Mouse (Mus musculus) CH12.LX (cell line): Measurements from ENCODE around the gene Brsk1. TPM values are rescaled to one million over a fixed set of nuclear protein-coding genes. Genes with fewer than 3 reads are reported as not detected.

ENCODE experiments used
- DNase-seq: peaks from one replicate; pipeline ENCODE4 v3.0.0-alpha.2; 2013; ENCODE audit errors: extremely low read depth
- H3K27ac ChIP-seq: 2 replicates; pipeline ENCODE4 v1.5.1; 2012; ENCODE audit warnings: low read depth, mild to moderate bottlenecking, control low read depth, moderate library complexity; ENCODE audit not compliant: insufficient read depth
- H3K27me3 ChIP-seq: replicated peaks from 2 replicates; pipeline ENCODE3; 2012; ENCODE audit warnings: inconsistent platforms
- H3K36me3 ChIP-seq, 2 experiments: replicated peaks in 1 of 2; 2 replicates each; pipeline versions ENCODE3 to v1.6.1; 2012; ENCODE audit warnings: inconsistent platforms in 1 of 2, low read length in 1 of 2, mild to moderate bottlenecking in 1 of 2, mixed read lengths in 1 of 2, moderate library complexity in 1 of 2; ENCODE audit not compliant: control insufficient read depth in 1 of 2, insufficient read depth in 1 of 2
- H3K4me1 ChIP-seq, 2 experiments: 2 replicates each; pipeline ENCODE4 v1.6.1; 2012; ENCODE audit warnings: inconsistent platforms in 1 of 2, moderate library complexity in 1 of 2; ENCODE audit not compliant: insufficient read depth in 2 of 2, control insufficient read depth in 1 of 2
- H3K4me2 ChIP-seq: 2 replicates; pipeline ENCODE4 v1.6.1; 2012; ENCODE audit warnings: low read depth, mild to moderate bottlenecking, control low read depth; ENCODE audit not compliant: poor library complexity, insufficient read depth, severe bottlenecking
- H3K4me3 ChIP-seq, 3 experiments: fragments of 150-350 bp in 1 of 3; sonication (generic) in 1 of 3; replicated peaks in 1 of 3; 2 replicates each; pipeline versions ENCODE3 to v1.5.1; 2011 to 2012; ENCODE audit warnings: low read depth in 2 of 3, low read length in 2 of 3, mild to moderate bottlenecking in 2 of 3, moderate library complexity in 2 of 3, control low read depth in 1 of 3, improper control_type of control experiment in 1 of 3, inconsistent platforms in 1 of 3, mixed read lengths in 1 of 3; ENCODE audit not compliant: poor library complexity in 1 of 3
- H3K79me2 ChIP-seq: replicated peaks from 2 replicates; pipeline ENCODE4 v1.6.1; 2012; ENCODE audit warnings: mild to moderate bottlenecking, moderate library complexity; ENCODE audit not compliant: control insufficient read depth, poor library complexity, insufficient read depth, severe bottlenecking; ENCODE audit errors: extremely low read depth
- H3K9ac ChIP-seq: 2 replicates; pipeline ENCODE4 v1.6.1; 2012; ENCODE audit warnings: low read depth, mild to moderate bottlenecking, control low read depth, moderate library complexity; ENCODE audit not compliant: insufficient read depth
- H3K9me3 ChIP-seq: replicated peaks from 2 replicates; pipeline ENCODE3; 2012; ENCODE audit warnings: low read length, inconsistent platforms, mixed read lengths
- BHLHE40 ChIP-seq: IDR thresholded peaks from 2 replicates; pipeline ENCODE4 v1.6.1; 2011; ENCODE audit warnings: mild to moderate bottlenecking, low read depth, low read length, improper control_type of control experiment
- CHD2 ChIP-seq: IDR thresholded peaks from 2 replicates; pipeline ENCODE4 v1.6.1; 2011; ENCODE audit warnings: low read length, improper control_type of control experiment
- CTCF ChIP-seq, 2 experiments: IDR thresholded peaks in 1 of 2; conservative IDR thresholded peaks in 1 of 2; 2 replicates each; pipeline ENCODE4 v1.5.1; 2011 to 2012; ENCODE audit warnings: low read depth in 2 of 2, low read length in 2 of 2, improper control_type of control experiment in 1 of 2, inconsistent platforms in 1 of 2, mild to moderate bottlenecking in 1 of 2, moderate library complexity in 1 of 2
- ELF1 ChIP-seq: IDR thresholded peaks from 2 replicates; pipeline ENCODE4 v1.6.1; 2014; ENCODE audit warnings: low read depth, mild to moderate bottlenecking, inconsistent platforms, low read length, improper control_type of control experiment
- EP300 ChIP-seq: IDR thresholded peaks from 2 replicates; pipeline ENCODE4 v1.6.1; 2011; ENCODE audit warnings: low read length, improper control_type of control experiment
- GABPA ChIP-seq: IDR thresholded peaks from 2 replicates; pipeline ENCODE4 v1.6.1; 2012; ENCODE audit warnings: low read depth, low read length, improper control_type of control experiment, inconsistent platforms; ENCODE audit not compliant: insufficient replicate concordance
- HCFC1 ChIP-seq: IDR thresholded peaks from 2 replicates; pipeline ENCODE4 v1.6.1; 2012; ENCODE audit warnings: low read depth, mild to moderate bottlenecking, inconsistent platforms, low read length, improper control_type of control experiment
- KAT2A ChIP-seq: IDR thresholded peaks from 2 replicates; pipeline ENCODE4 v1.6.1; 2012; ENCODE audit warnings: low read length, improper control_type of control experiment, inconsistent platforms; ENCODE audit not compliant: insufficient replicate concordance
- MXI1 ChIP-seq: IDR thresholded peaks from 2 replicates; pipeline ENCODE4 v1.6.1; 2011; ENCODE audit warnings: mild to moderate bottlenecking, low read depth, low read length, improper control_type of control experiment
- NELFE ChIP-seq: IDR thresholded peaks from 2 replicates; pipeline ENCODE4 v1.6.1; 2011; ENCODE audit warnings: low read depth, low read length, improper control_type of control experiment
- NRF1 ChIP-seq: IDR thresholded peaks from 2 replicates; pipeline ENCODE4 v1.6.1; 2014; ENCODE audit warnings: low read depth, mild to moderate bottlenecking, inconsistent platforms, low read length, improper control_type of control experiment, moderate library complexity
- PAX5 ChIP-seq: IDR thresholded peaks from 2 replicates; pipeline ENCODE4 v1.6.1; 2012; ENCODE audit warnings: low read length, inconsistent platforms, mixed read lengths
- POLR2AphosphoS2 ChIP-seq: IDR thresholded peaks from 2 replicates; pipeline ENCODE4 v1.6.1; 2011; ENCODE audit warnings: low read depth, low read length, improper control_type of control experiment
- RCOR1 ChIP-seq: conservative IDR thresholded peaks from 2 replicates; pipeline ENCODE4 v1.6.1; 2012; ENCODE audit warnings: low read depth, mild to moderate bottlenecking, inconsistent platforms, low read length, improper control_type of control experiment
- SIN3A ChIP-seq: IDR thresholded peaks from 2 replicates; pipeline ENCODE4 v1.6.1; 2012; ENCODE audit warnings: low read length, improper control_type of control experiment, inconsistent platforms
- SMC3 ChIP-seq: IDR thresholded peaks from 2 replicates; pipeline ENCODE4 v1.6.1; 2011; ENCODE audit warnings: low read depth, low read length, improper control_type of control experiment
- TCF12 ChIP-seq: IDR thresholded peaks from 2 replicates; pipeline ENCODE4 v1.6.1; 2014; ENCODE audit warnings: low read depth, mild to moderate bottlenecking, inconsistent platforms, low read length, improper control_type of control experiment
- UBTF ChIP-seq: IDR thresholded peaks from 2 replicates; pipeline ENCODE4 v1.6.1; 2012; ENCODE audit warnings: low read depth, mild to moderate bottlenecking, inconsistent platforms, low read length, improper control_type of control experiment, moderate library complexity
- USF1 ChIP-seq: IDR thresholded peaks from 2 replicates; pipeline ENCODE4 v1.6.1; 2014; ENCODE audit warnings: low read depth, mild to moderate bottlenecking, inconsistent platforms, low read length, improper control_type of control experiment
- USF2 ChIP-seq: conservative IDR thresholded peaks from 2 replicates; pipeline ENCODE4 v1.6.1; 2011; ENCODE audit warnings: low read depth, low read length, improper control_type of control experiment
- ZKSCAN1 ChIP-seq: IDR thresholded peaks from 2 replicates; pipeline ENCODE4 v1.6.1; 2012; ENCODE audit warnings: low read depth, inconsistent platforms, low read length, improper control_type of control experiment, borderline replicate concordance
- dilution Hi-C: fragments of 300-500 bp; cut with MboI; formaldehyde crosslinking; loops from 2 replicates; pipeline ENCODE4 v1.14.3; 2020; ENCODE audit warnings: low sequenced_read_pairs; ENCODE audit not compliant: extremely low pct_unique_long_range_greater_than_20kb, extremely low pct_ligation_motif_present
- in situ Hi-C: fragments of 300-500 bp; cut with MboI; formaldehyde crosslinking; loops from 3 replicates; pipeline ENCODE4 v1.14.3; 2019; ENCODE audit warnings: low sequenced_read_pairs, low pct_ligation_motif_present, low pct_unique_long_range_greater_than_20kb, mixed read lengths
- polyA plus RNA-seq: library from polyadenylated mRNA; unstranded; fragments of >175 nt; gene quantifications from 2 replicates; pipeline ENCODE4 v1.2.1, GENCODE M21; 2012; ENCODE audit warnings: low read depth; ENCODE audit not compliant: insufficient read length
- total RNA-seq, 2 experiments: library from RNA; depleted of rRNA; stranded (reverse); fragments of 300-350 nt in 1 of 2; fragments of >200 nt in 1 of 2; gene quantifications; 2 replicates each; pipeline ENCODE4 v1.2.3; 2012 to 2014

Gene Brsk1
- total and polyA plus RNA-seq, 3 experiments: 0.25 TPM; not detected in 2

DNA sequence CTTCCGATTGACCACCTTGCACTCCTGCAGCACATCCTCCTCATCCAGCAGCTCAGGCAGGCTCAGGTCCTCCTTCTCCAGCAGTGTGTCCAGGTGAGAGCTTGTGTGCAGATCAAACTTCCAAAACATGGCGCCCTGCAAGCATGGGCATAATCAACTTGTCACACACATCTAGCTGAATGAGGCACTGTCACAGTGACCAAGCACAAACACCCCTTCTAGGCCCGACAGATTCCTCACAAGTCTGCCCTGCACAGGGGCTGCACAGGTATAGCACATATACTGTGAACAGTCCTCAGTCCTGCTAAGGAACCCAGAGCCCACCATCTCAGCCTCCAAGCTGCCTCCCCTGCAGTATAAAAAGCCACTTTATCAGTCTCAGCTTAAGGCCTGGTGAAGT, 43.6 kb upstream of the Brsk1 start:
- TF ChIP-seq NELFE (no peak), PAX5 (no peak), RCOR1 (no peak), SIN3A (no peak), POLR2AphosphoS2 (no peak), CTCF (conservative IDR thresholded peaks at IDR 0.05 in 1 of 2, IDR thresholded peaks at IDR 0.05 in 1 of 2; ENCODE audit: low read depth in 2 of 2, low read length in 2 of 2) (no peak), ELF1 (no peak)
- no peak for DNase-seq
- H3K27ac ChIP-seq: no peak overlapping the region
- no peak overlapping the region for H3K4me3 ChIP-seq
- no peak overlapping the region for H3K9ac ChIP-seq
- no peak overlapping the region for H3K4me2 ChIP-seq
- in situ Hi-C loops: no loop called here
- H3K9me3 ChIP-seq: no peaks in the 10 kb centered on the region
- H3K4me1 ChIP-seq: peaks cover 14 to 31% of the 10 kb centered on the region in 2 experiments
- H3K27me3 ChIP-seq: no peaks in the 10 kb centered on the region
- H3K36me3 ChIP-seq: peaks cover 56 to 78% of the 10 kb centered on the region in 2 experiments
- H3K79me2 ChIP-seq: peaks cover 36% of the 10 kb centered on the region
- dilution Hi-C loops: no loop called here

DNA sequence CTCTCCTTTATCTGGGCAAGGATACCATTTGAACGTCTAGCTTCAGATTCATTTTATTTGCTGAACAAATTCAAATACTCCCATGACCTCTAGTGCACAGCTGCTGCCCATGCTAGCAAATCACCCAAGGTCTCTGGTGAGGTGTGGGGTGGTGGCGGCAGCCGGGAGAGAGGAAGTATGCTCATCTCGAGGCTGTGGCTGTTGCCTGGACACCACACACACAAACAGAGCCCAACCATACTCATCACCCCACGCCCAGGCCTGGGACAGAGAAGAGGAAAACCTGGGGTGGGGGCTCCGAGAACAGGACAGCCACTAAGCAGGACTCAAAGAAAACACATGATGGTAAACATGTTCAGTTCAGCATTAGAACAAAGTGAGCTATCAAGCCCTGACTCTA, 43.1 kb upstream of the Brsk1 start:
- DNase-seq: peak; percentile 50
- in situ Hi-C loops (no loop called here), dilution Hi-C loops (no loop called here)
- Histone ChIP-seq H3K79me2 (peaks cover 41% of the 10 kb centered on the region), H3K4me1 (peaks cover 14 to 36% of the 10 kb centered on the region in 2 experiments), H3K27me3 (no peaks in the 10 kb centered on the region), H3K4me3 (no peak overlapping the region), H3K9ac (no peak overlapping the region), H3K9me3 (no peaks in the 10 kb centered on the region), H3K27ac (no peak overlapping the region), H3K36me3 (peaks cover 51 to 76% of the 10 kb centered on the region in 2 experiments), H3K4me2 (no peak overlapping the region)
- TF ChIP-seq USF2: no peak
- no peak for TF ChIP-seq CHD2
- no peak for TF ChIP-seq MXI1
- TF ChIP-seq NRF1: no peak
- TF ChIP-seq POLR2AphosphoS2: no peak
- TF ChIP-seq GABPA: no peak
- no peak for TF ChIP-seq KAT2A
- TF ChIP-seq NELFE: no peak
- TF ChIP-seq UBTF: no peak
- no peak for TF ChIP-seq EP300
- no peak for TF ChIP-seq TCF12
- no peak for TF ChIP-seq HCFC1
- no peak for TF ChIP-seq USF1
- TF ChIP-seq CTCF (conservative IDR thresholded peaks at IDR 0.05 in 1 of 2, IDR thresholded peaks at IDR 0.05 in 1 of 2; ENCODE audit: low read depth in 2 of 2, low read length in 2 of 2): no peak
- TF ChIP-seq SMC3: no peak
- no peak for TF ChIP-seq ELF1
- TF ChIP-seq ZKSCAN1: no peak
- no peak for TF ChIP-seq BHLHE40
